Mouse (Mus musculus) midbrain, embryonic 14.5 days (tissue): ENCODE data around the gene Dock8. TPM values are rescaled to one million over a fixed set of nuclear protein-coding genes. Genes with fewer than 3 reads are reported as not detected.
A peak's percentile ranks its signal among the peaks of the same experiment; 100 is the strongest.

Experiments used
- ATAC-seq: fragments of 200-750 bp; cut with Nextera tagmentation; 2 replicates; pipeline ENCODE4 v1.8.0; 2017; ENCODE audit warnings: moderate number of reproducible peaks, moderate library complexity; ENCODE audit not compliant: low FRiP score, low TSS enrichment
- DNase-seq: peaks from one replicate; pipeline ENCODE4 v3.0.0-alpha.2; 2015
- H3K27ac ChIP-seq: fragments of 300-500 bp; sonication (generic); replicated peaks from 2 replicates; pipeline ENCODE4 v1.5.1; 2014; ENCODE audit warnings: mild to moderate bottlenecking, low read depth, low read length, moderate library complexity
- H3K27me3 ChIP-seq: fragments of 300-500 bp; sonication (generic); 2 replicates; pipeline ENCODE4 v1.6.1; 2014; ENCODE audit warnings: low read length, control low read depth, mixed read lengths; ENCODE audit not compliant: control insufficient read depth, insufficient read depth
- H3K36me3 ChIP-seq: fragments of 300-500 bp; sonication (generic); 2 replicates; pipeline ENCODE4 v1.6.1; 2014; ENCODE audit warnings: low read length, control low read depth; ENCODE audit not compliant: control insufficient read depth, insufficient read depth
- H3K4me1 ChIP-seq: fragments of 300-500 bp; sonication (generic); 2 replicates; pipeline ENCODE4 v1.6.1; 2014; ENCODE audit warnings: mild to moderate bottlenecking, antibody characterized with exemption, low read length, control low read depth; ENCODE audit not compliant: control insufficient read depth, insufficient read depth
- H3K4me2 ChIP-seq: fragments of 300-500 bp; sonication (generic); 2 replicates; pipeline ENCODE4 v1.6.1; 2014; ENCODE audit warnings: mild to moderate bottlenecking, low read length, moderate library complexity
- H3K4me3 ChIP-seq: fragments of 300-500 bp; sonication (generic); replicated peaks from 2 replicates; pipeline ENCODE4 v1.5.1; 2014; ENCODE audit warnings: low read depth, low read length
- H3K9ac ChIP-seq: fragments of 300-500 bp; sonication (generic); replicated peaks from 2 replicates; pipeline ENCODE4 v1.6.1; 2014; ENCODE audit warnings: mild to moderate bottlenecking, low read length, moderate library complexity
- H3K9me3 ChIP-seq: fragments of 300-500 bp; sonication (generic); 2 replicates; pipeline ENCODE4 v1.6.1; 2016; ENCODE audit warnings: low read length, control low read depth, mixed read lengths; ENCODE audit not compliant: control insufficient read depth
- WGBS: fragments of 180-500 bp; shearing (Covaris S2); extraction: QIAGEN DNeasy Blood & Tissue Kit; methylation state at CpG from one replicate; pipeline ENCODE4 v1.1.7; 2014; 5-methylcytosine and 5-hydroxymethylcytosine counted together
- polyA plus RNA-seq: library from polyadenylated mRNA; unstranded; fragments of >200 nt; fragmentation: Nextera tagmentation; extraction: Ambion mirVana; gene quantifications from 2 replicates; pipeline ENCODE4 v1.2.1, GENCODE M21; 2014

Gene Dock8
- polyA plus RNA-seq, result 0.41 and 0.55 TPM in 2 replicates

DNA sequence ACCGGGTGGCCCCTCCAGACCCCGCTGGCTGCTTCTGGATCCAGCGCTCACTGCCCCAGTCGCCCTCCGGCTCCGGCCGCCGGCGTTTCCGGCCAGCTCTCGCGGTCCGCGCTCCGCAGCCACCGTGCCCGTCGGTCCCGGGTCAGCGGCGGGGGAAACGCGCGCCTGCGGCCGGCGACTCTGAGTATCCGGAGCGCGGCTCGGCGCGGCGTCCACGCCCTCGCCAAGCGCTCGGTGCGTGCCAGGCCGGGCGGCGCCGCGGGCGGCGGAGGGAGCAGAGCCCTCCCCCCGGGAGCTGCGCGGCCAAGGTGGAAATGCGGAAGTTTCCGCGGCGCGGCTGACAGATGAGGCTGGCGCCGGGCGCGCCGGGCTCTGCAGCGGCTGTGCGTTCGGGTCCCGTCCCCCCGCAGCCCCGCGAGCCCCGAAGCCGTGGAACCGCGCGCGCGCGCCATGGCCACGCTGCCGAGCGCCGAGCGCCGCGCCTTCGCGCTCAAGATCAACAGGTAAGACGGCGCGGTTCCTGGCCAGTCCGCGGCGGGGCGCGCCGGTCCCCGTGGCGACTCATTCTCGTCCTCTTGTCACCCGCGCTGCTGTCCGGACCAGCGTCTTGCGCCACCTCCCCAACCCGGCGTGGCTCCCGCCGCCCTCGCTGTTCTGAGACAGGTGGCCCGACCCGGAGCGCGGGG is at the start of gene Dock8:
Dock8 (plus strand) TSS at position 334 of the 686 bp plus-strand sequence.
- peaks cover 46% of the 10 kb centered on the region for H3K27me3 ChIP-seq
- 0 out of 2 replicates have a peak, but pooled peaks cover 12% of the 10 kb centered on the region for H3K4me1 ChIP-seq
- no peaks in the 10 kb centered on the region for H3K36me3 ChIP-seq
- peak within 1 kb of the TSS; percentile 61 for H3K4me3 ChIP-seq
- whole genome bisulfite sequencing, result under 1% methylated on average over 107 of the region's 109 CpGs
- ATAC-seq (peak; percentile 50; the same call in 1 of the 2 replicates), DNase-seq (peak; percentile 64)
- H3K9ac ChIP-seq, result peak within 1 kb of the TSS; percentile 40
- no peaks in the 10 kb centered on the region for H3K9me3 ChIP-seq
- H3K27ac ChIP-seq, result no peak within 1 kb of the TSS
- peak within 1 kb of the TSS; percentile 98 for H3K4me2 ChIP-seq

- H3K27ac ChIP-seq, result no peak overlapping the region
- H3K4me2 ChIP-seq, result no peak overlapping the region
- ATAC-seq (no peak), DNase-seq (peak; percentile 88)
- no peaks in the 10 kb centered on the region for H3K9me3 ChIP-seq
- 44% methylated on average over 3 of the region's 3 CpGs for WGBS
- no peaks in the 10 kb centered on the region for H3K27me3 ChIP-seq
- H3K4me3 ChIP-seq, result no peak overlapping the region
- no peak overlapping the region for H3K9ac ChIP-seq
- peaks cover 12% of the 10 kb centered on the region for H3K36me3 ChIP-seq
- H3K4me1 ChIP-seq, result peaks cover 5% of the 10 kb centered on the region
Observed at GRCm38 (mm10) chr19:24958531-24958930, 40.8 kb upstream of the Dock8 start.

DNA sequence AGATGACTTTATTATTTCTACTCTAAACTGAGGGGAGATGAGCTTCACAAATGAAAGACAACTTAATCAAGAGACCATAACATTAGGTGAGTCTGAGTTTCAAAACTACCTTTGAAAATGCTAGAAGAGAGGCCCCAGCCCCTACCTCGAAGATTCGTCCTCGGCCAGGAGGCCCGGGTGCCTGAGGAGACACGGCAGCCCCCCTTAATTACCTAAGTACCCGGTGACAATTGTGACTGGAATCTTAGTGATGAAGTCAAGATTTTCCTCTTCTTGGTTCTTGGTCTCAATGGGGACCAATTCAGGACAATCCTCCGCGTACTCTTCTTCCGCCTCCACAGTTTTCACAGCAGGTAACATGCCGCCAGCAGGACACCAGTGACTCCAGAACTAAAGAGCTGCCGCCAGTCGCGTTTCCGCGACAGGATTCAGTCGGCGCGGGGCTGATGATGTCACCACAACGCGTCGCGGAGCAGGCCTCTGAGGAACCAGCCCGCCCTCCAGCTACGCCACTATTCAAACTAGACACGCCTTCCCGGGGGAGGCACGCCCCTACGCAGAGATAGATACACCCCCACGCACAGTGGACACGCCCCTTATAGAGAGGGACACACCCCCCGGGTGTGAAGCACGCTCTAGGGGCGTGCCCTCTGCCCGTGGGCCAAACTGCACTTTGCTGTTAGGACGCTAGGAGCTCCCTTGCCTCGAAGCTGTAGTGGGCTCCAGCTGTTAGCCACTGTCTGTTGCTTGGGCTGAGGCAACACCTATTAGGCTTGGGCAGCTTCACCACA is 38.0 kb upstream of the Dock8 start, which contains the start of gene Cbwd1:
Cbwd1 (minus strand) TSS at position 439 of the 791 bp plus-strand sequence.
- H3K9me3 ChIP-seq, result no peaks in the 10 kb centered on the region
- H3K4me1 ChIP-seq, result peaks cover 5% of the 10 kb centered on the region
- H3K27ac ChIP-seq, result peak within 1 kb of the TSS; percentile 52
- H3K9ac ChIP-seq, result peak within 1 kb of the TSS; percentile 64; the same call in 1 of the 2 replicates
- peak; percentile 98 for ATAC-seq
- no peaks in the 10 kb centered on the region for H3K27me3 ChIP-seq
- H3K36me3 ChIP-seq, result no peaks in the 10 kb centered on the region
- peak within 1 kb of the TSS; percentile 72 for H3K4me3 ChIP-seq
- under 1% methylated on average over 36 of the region's 36 CpGs for WGBS
- DNase-seq, result peak; percentile 99
- H3K4me2 ChIP-seq, result peak within 1 kb of the TSS; percentile 77

GRCm38 (mm10) chr19:24966203-24966602 is 33.1 kb upstream of the Dock8 start:
- Histone ChIP-seq H3K36me3 (no peaks in the 10 kb centered on the region), H3K9me3 (no peaks in the 10 kb centered on the region), H3K4me3 (no peak overlapping the region), H3K27ac (no peak overlapping the region), H3K27me3 (no peaks in the 10 kb centered on the region), H3K4me1 (no peaks in the 10 kb centered on the region), H3K4me2 (no peak overlapping the region), H3K9ac (no peak overlapping the region)
- 83% methylated on average over 2 of the region's 2 CpGs for WGBS
- ATAC-seq, result no peak
- no peak for DNase-seq

DNA sequence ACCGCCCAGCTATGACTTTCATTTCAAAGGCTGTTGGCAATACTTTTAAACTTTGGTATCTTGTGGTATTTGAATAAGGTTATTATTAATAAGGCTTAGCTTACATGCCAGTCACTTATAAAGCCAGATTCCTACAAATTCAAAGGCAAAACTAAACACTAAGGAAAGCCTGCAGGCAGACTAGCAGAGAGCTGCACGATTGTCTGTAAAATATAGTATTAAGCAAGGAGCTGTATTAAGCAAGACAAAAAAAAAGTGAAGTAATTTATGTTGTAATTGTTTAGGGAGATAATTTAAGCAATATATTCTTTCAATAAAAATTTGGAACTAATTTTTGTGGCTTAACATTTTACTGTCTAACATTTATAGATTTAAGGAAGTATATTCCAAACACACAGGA is 32.4 kb upstream of the Dock8 start:
- Histone ChIP-seq H3K27me3 (no peaks in the 10 kb centered on the region), H3K4me3 (no peak overlapping the region), H3K36me3 (no peaks in the 10 kb centered on the region), H3K4me2 (no peak overlapping the region), H3K27ac (no peak overlapping the region), H3K9me3 (no peaks in the 10 kb centered on the region), H3K9ac (no peak overlapping the region), H3K4me1 (no peaks in the 10 kb centered on the region)
- DNase-seq (no peak), ATAC-seq (no peak)
- 90% methylated on average over 2 of the region's 2 CpGs for WGBS

- H3K4me2 ChIP-seq, result no peak overlapping the region
- no peak for DNase-seq
- no peaks in the 10 kb centered on the region for H3K27me3 ChIP-seq
- no peak for ATAC-seq
- no peak overlapping the region for H3K27ac ChIP-seq
- no peaks in the 10 kb centered on the region for H3K9me3 ChIP-seq
- WGBS, result 88% methylated on average over 7 of the region's 7 CpGs
- H3K36me3 ChIP-seq, result no peaks in the 10 kb centered on the region
- no peak overlapping the region for H3K4me3 ChIP-seq
- H3K9ac ChIP-seq, result no peak overlapping the region
- no peaks in the 10 kb centered on the region for H3K4me1 ChIP-seq
Observed at GRCm38 (mm10) chr19:24971307-24971706, 28.0 kb upstream of the Dock8 start.

DNA sequence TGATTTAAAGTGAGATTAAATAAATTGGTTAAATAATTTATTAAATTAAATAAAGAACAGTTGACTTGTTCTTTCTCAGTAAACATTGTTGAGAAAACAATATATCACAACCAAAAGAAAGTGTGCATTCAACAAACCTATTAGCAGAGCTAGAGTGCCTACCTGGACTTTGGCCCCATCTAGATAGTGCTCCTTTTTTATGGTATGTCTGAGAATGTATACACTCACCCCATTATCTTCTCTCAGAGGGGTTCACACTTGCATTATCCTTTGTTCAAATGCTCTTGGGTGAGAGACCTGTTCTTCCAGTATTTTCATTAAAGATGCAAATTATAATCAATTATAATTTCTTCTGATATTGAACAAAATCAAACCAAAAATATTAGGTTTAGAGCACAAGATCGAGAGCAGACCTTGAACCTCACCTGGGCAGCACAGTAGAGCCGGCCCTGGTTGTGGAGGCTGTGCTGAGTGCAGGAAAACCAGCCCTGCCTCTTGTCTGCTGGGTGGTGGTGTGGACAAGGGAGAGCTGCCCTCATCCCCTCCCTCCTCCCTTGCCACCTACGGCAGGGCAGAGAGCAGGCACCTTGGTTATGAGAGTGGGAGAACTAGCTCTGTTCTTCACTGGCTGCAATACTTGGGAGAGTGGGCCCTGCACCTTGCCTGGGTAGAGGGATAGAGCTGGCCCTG is 26.5 kb upstream of the Dock8 start:
- Histone ChIP-seq H3K4me2 (no peak overlapping the region), H3K27me3 (no peaks in the 10 kb centered on the region), H3K36me3 (no peaks in the 10 kb centered on the region), H3K9me3 (no peaks in the 10 kb centered on the region), H3K4me3 (no peak overlapping the region), H3K9ac (no peak overlapping the region), H3K4me1 (no peaks in the 10 kb centered on the region), H3K27ac (no peak overlapping the region)
- DNase-seq, result no peak
- 91% methylated on average over 3 of the region's 3 CpGs for WGBS
- no peak for ATAC-seq

GRCm38 (mm10) chr19:24977991-24978390 is 21.3 kb upstream of the Dock8 start:
- Histone ChIP-seq H3K9ac (no peak overlapping the region), H3K4me2 (no peak overlapping the region), H3K27ac (no peak overlapping the region), H3K9me3 (no peaks in the 10 kb centered on the region), H3K4me1 (no peaks in the 10 kb centered on the region), H3K27me3 (no peaks in the 10 kb centered on the region), H3K36me3 (no peaks in the 10 kb centered on the region), H3K4me3 (no peak overlapping the region)
- DNase-seq, result no peak
- 80% methylated on average over 11 of the region's 11 CpGs for WGBS
- no peak for ATAC-seq
